Mouse (Mus musculus) forebrain, embryonic 11.5 days (tissue): ENCODE results near the gene Dexi. TPM values are rescaled to one million over a fixed set of nuclear protein-coding genes. Genes with fewer than 3 reads are reported as not detected.

Source experiments
- ATAC-seq: fragments of 200-750 bp; cut with Nextera tagmentation; replicated peaks from 2 replicates; pipeline ENCODE4 v1.8.0; 2017; ENCODE audit warnings: moderate TSS enrichment; ENCODE audit not compliant: low FRiP score
- DNase-seq: peaks from one replicate; pipeline ENCODE4 v3.0.0-alpha.2; 2017; ENCODE audit warnings: low spot score
- H3K27ac ChIP-seq: fragments of 300-500 bp; sonication (generic); 2 replicates; pipeline ENCODE4 v1.5.1; 2014; ENCODE audit warnings: low read depth, low read length
- H3K27me3 ChIP-seq: fragments of 300-500 bp; sonication (generic); 2 replicates; pipeline ENCODE4 v1.6.1; 2014; ENCODE audit warnings: mild to moderate bottlenecking, low read length, mixed read lengths; ENCODE audit not compliant: control insufficient read depth, insufficient read depth
- H3K36me3 ChIP-seq: fragments of 300-500 bp; sonication (generic); 2 replicates; pipeline ENCODE4 v1.6.1; 2014; ENCODE audit warnings: mild to moderate bottlenecking, low read length, moderate library complexity, mixed read lengths; ENCODE audit not compliant: control insufficient read depth, insufficient read depth
- H3K4me1 ChIP-seq: fragments of 300-500 bp; sonication (generic); replicated peaks from 2 replicates; pipeline ENCODE4 v1.6.1; 2014; ENCODE audit warnings: low read length, mixed read lengths; ENCODE audit not compliant: control insufficient read depth, insufficient read depth
- H3K4me2 ChIP-seq: fragments of 300-500 bp; sonication (generic); 2 replicates; pipeline ENCODE4 v1.6.1; 2014; ENCODE audit warnings: low read depth, mild to moderate bottlenecking, low read length, moderate library complexity, mixed read lengths; ENCODE audit not compliant: severe bottlenecking
- H3K4me3 ChIP-seq: fragments of 300-500 bp; sonication (generic); 2 replicates; pipeline ENCODE4 v1.5.1; 2014; ENCODE audit warnings: low read depth, low read length
- H3K9ac ChIP-seq: fragments of 300-500 bp; sonication (generic); 2 replicates; pipeline ENCODE4 v1.6.1; 2014; ENCODE audit warnings: low read length
- H3K9me3 ChIP-seq: fragments of 300-500 bp; sonication (generic); 2 replicates; pipeline ENCODE4 v1.6.1; 2016; ENCODE audit warnings: low read length, mixed read lengths; ENCODE audit not compliant: control insufficient read depth
- WGBS: fragments of 180-500 bp; shearing (Covaris S2); extraction: QIAGEN DNeasy Blood & Tissue Kit; methylation state at CpG from one replicate; pipeline ENCODE4 v1.1.7; 2014; 5-methylcytosine and 5-hydroxymethylcytosine counted together
- polyA plus RNA-seq: library from polyadenylated mRNA; unstranded; fragments of >200 nt; fragmentation: Nextera tagmentation; extraction: Ambion mirVana; gene quantifications from 2 replicates; pipeline ENCODE4 v1.2.1, GENCODE M21; 2014

Gene Dexi
- polyA plus RNA-seq, 1 experiment from 2014 or later = 23.5 TPM

DNA sequence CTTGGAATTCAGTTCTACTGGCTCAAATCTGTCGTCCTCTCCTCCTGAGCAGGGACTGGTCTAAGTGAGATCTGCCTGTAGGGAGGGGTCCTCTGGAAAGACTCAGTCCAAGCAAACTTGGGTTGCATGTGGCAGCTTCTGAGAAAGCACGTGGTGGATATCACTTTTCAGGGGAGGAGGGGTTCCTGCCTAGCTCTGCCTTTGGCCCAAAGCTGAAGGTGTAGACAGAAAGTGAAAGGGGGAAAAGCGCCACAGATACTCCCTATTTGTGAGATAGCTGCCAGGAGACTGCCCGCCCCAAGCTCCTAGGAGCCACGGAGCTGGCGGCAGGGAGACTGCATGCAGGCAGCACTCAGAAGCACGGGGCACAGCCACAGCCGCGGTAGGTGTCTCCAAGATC lies 53.4 kb downstream of the Dexi start:
- H3K27ac ChIP-seq = no peak overlapping the region
- DNase-seq (no peak), ATAC-seq (no peak)
- no peaks in the 10 kb centered on the region for H3K9me3 ChIP-seq
- no peaks in the 10 kb centered on the region; the same call in 1 of the 2 replicates for H3K27me3 ChIP-seq
- H3K4me2 ChIP-seq = peak overlapping the region; percentile 24; the same call in 1 of the 2 replicates
- H3K4me1 ChIP-seq = peaks cover 2% of the 10 kb centered on the region; the same call in 1 of the 2 replicates
- 0 out of 2 replicates have a peak overlapping the region, but pooled peaks have one; percentile 7 for H3K9ac ChIP-seq
- 10% methylated on average over 9 of the region's 9 CpGs for WGBS
- H3K4me3 ChIP-seq = 0 out of 2 replicates have a peak overlapping the region, but pooled peaks have one; percentile 7
- H3K36me3 ChIP-seq = no peaks in the 10 kb centered on the region

DNA sequence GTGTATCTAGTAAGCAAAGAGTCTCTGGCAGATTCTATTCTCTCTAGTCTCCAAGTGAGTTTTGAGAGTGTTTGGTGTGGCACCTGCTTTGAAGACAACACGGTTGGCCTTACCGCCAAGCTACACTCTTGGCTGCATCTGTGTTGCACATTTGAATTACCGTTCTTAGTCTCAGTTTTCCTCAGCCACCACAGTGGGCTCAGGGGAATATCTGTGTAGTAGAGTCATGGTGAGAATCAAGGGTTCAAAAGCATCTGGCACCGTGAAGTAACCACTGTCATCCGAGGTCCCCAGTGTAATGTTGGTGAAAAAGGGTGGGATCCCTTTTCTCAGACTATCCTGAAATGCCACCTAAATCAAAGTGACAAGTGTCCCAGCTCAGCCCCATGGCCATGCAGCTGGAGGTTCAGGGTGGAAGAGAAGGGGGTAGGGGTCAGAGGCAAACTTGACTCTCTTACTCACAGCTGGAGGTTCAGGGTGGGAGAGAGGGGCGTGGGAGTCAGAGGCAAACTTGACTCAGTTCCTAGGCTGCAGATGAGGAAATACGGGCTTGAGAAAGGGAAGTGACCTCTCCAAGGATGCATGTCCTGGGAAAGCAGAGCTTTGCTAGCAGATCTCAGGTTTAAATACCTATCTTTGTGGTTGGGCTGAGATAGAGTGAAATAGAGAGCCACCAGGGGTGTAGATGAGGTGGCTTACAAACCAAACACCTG lies 53.9 kb downstream of the Dexi start:
- Histone ChIP-seq H3K4me1 (peaks cover 2% of the 10 kb centered on the region; the same call in 1 of the 2 replicates), H3K36me3 (no peaks in the 10 kb centered on the region), H3K27ac (no peak overlapping the region), H3K4me3 (no peak overlapping the region), H3K27me3 (no peaks in the 10 kb centered on the region; the same call in 1 of the 2 replicates), H3K4me2 (no peak overlapping the region), H3K9me3 (no peaks in the 10 kb centered on the region), H3K9ac (no peak overlapping the region)
- DNase-seq (no peak), ATAC-seq (no peak)
- 88% methylated on average over 7 of the region's 7 CpGs for WGBS

DNA sequence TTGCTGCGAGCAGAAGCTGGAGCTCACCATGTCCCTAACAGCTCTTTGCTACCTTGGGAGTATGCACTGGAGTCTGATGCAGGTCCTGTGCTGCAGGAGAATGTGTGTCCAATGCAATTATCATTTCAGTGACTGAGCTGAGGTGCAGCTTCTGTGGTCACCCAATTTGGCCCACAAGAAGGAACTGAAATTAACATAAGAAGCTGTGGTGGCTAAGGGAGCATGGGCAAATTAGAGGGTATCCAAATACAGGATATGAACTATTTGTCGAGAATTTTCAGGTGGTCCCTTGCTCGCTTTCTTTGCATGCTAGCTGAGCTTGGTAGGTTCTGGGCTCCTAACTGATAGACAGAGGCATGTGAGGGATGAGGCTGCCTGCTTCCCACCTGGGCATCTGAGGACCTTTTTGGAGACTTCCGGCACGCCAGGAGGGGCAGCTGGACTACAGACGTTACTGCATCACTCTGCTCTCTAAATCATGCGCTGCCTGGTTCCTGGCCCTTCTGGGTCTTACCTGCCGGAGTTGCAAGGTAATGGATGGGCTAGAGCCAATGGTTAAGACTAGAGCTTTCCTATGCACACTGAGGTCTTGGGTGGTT lies 54.9 kb downstream of the Dexi start:
- Histone ChIP-seq H3K9me3 (no peaks in the 10 kb centered on the region), H3K27ac (no peak overlapping the region), H3K4me1 (peaks cover 2% of the 10 kb centered on the region; the same call in 1 of the 2 replicates), H3K4me3 (no peak overlapping the region), H3K36me3 (no peaks in the 10 kb centered on the region), H3K9ac (no peak overlapping the region), H3K4me2 (no peak overlapping the region), H3K27me3 (no peaks in the 10 kb centered on the region; the same call in 1 of the 2 replicates)
- ATAC-seq (no peak), DNase-seq (no peak)
- WGBS = 88% methylated on average over 8 of the region's 8 CpGs

DNA sequence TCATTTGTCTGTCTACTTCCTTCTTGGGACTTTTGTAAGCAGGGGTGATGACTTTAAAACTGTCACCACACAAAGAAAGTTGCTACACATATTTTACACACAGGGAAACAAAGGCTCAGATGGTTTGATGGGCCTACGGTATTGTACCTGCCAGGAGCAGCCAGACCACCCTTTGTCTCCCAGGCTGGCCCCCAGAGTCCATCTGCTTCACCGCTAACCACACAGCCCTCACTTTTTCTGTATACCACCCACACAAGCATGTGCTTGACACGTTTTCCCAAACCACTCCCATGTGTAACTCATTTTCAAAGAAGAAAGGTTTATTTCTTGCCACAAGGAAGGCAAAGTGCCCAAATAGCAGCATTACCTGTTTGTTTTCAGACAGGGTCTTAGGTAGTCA lies 55.9 kb downstream of the Dexi start:
- no peak overlapping the region for H3K9ac ChIP-seq
- no peaks in the 10 kb centered on the region; the same call in 1 of the 2 replicates for H3K27me3 ChIP-seq
- no peaks in the 10 kb centered on the region for H3K9me3 ChIP-seq
- H3K4me3 ChIP-seq = no peak overlapping the region
- H3K4me1 ChIP-seq = peaks cover 2% of the 10 kb centered on the region; the same call in 1 of the 2 replicates
- H3K36me3 ChIP-seq = no peaks in the 10 kb centered on the region
- H3K4me2 ChIP-seq = no peak overlapping the region
- H3K27ac ChIP-seq = no peak overlapping the region
- no peak for DNase-seq
- WGBS = 79% methylated on average over 3 of the region's 3 CpGs
- no peak for ATAC-seq

DNA sequence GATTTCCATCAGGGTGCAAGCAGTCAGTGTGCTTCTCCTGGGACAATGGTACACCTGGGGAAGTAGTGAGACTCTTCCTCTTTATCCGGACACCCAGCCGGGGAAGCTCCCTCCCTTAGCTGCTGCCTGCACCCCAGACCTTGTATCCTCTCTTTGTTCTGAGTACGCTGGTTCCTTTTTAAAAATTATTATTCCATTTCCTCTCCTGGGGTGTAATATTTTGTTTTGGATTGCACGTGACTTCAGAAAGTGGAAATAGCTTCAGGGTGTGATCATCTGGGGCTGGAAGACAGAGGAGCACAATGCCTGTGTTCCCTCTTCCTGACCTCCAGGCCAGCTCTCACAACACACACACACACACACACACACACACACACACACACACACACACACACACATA lies 60.5 kb downstream of the Dexi start:
- H3K4me2 ChIP-seq = no peak overlapping the region
- no peak for ATAC-seq
- 71% methylated on average over 4 of the region's 4 CpGs for WGBS

DNA sequence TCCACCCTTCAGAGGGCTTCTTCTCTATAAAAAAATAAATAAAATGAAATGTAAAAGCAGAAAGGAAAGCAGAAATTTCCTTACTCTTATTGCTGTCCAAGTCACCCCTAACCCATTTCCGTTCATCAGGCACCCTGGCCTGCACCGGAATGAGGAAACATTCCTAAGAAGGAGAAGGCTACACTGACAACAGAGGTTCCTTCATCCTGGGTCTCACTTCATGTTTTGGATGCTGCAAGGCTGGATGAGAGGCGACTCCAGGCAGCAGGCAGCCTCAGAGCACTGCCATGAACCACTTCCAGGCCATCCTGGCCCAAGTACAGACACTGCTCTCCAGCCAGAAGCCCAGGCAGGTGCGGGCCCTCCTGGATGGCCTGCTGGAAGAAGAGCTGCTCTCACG lies 63.0 kb downstream of the Dexi start, which contains the start of gene Ciita:
TSS of gene Ciita (plus strand) at position 203 of the 400 bp plus-strand sequence.
- no peak within 1 kb of the TSS for H3K9ac ChIP-seq
- no peaks in the 10 kb centered on the region for H3K36me3 ChIP-seq
- DNase-seq = peak; percentile 23
- 73% methylated on average over 5 of the region's 5 CpGs for WGBS
- no peak within 1 kb of the TSS for H3K4me2 ChIP-seq
- no peaks in the 10 kb centered on the region for H3K27me3 ChIP-seq
- H3K9me3 ChIP-seq = no peaks in the 10 kb centered on the region
- H3K4me1 ChIP-seq = no peaks in the 10 kb centered on the region
- ATAC-seq = no peak
- H3K4me3 ChIP-seq = no peak within 1 kb of the TSS
- H3K27ac ChIP-seq = no peak within 1 kb of the TSS

More for the DNA sequence above, 60.5 kb downstream of the Dexi start:
- no peaks in the 10 kb centered on the region for H3K4me1 ChIP-seq
- no peak overlapping the region for H3K27ac ChIP-seq
- H3K4me3 ChIP-seq = no peak overlapping the region
- DNase-seq = no peak
- H3K9ac ChIP-seq = no peak overlapping the region
- H3K36me3 ChIP-seq = no peaks in the 10 kb centered on the region
- H3K27me3 ChIP-seq = no peaks in the 10 kb centered on the region
- H3K9me3 ChIP-seq = no peaks in the 10 kb centered on the region

DNA sequence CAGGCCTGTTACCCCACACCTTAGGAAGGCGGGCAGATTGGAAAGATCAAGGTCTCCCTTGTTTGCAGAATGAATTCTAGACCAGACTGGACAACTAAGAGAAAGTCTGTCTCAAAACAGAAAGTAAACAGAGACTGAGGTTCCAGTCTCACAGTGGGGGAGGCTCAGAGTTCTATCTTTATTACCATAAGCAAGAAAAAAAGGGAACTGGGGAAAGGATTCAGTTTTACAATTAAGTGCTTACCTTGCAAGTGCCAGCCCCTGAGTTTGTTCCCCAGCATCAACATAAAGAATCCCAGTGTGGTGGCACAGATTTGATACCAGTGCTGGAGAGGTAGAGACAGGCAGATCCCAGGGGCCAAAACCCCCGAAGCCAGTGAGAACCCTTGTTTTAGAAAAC lies 66.9 kb downstream of the Dexi start:
- no peaks in the 10 kb centered on the region for H3K36me3 ChIP-seq
- DNase-seq (peak; percentile 20), ATAC-seq (no peak)
- no peak overlapping the region for H3K27ac ChIP-seq
- 76% methylated on average over 2 of the region's 2 CpGs for WGBS
- no peak overlapping the region for H3K4me3 ChIP-seq
- no peak overlapping the region for H3K9ac ChIP-seq
- H3K4me2 ChIP-seq = no peak overlapping the region
- H3K9me3 ChIP-seq = no peaks in the 10 kb centered on the region
- H3K4me1 ChIP-seq = no peaks in the 10 kb centered on the region
- H3K27me3 ChIP-seq = no peaks in the 10 kb centered on the region

DNA sequence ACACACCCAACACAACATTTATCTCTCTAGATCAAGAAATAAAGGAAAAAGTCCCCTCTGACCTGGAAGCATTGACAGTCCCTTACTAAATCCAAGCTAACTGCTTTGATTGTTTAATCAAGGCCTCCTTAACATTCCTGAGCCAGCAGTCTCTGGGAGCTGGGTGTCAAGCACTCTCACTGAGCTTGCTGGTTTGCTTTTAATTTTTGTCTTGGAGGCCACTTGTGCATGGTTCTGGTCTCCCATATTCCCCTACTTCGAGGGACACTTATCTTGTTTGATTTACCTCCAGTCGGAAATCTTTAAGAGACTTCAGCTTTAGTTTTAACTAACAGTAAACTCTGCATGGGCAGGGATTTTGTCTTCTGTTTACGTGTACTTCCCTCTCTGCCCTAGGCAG lies 67.9 kb downstream of the Dexi start:
- H3K4me1 ChIP-seq = no peaks in the 10 kb centered on the region
- H3K36me3 ChIP-seq = no peaks in the 10 kb centered on the region
- no peak overlapping the region for H3K9ac ChIP-seq
- no peak for ATAC-seq
- no peak overlapping the region for H3K27ac ChIP-seq
- WGBS = 77% methylated on average over 3 of the region's 3 CpGs
- no peaks in the 10 kb centered on the region for H3K27me3 ChIP-seq
- no peak overlapping the region for H3K4me3 ChIP-seq
- H3K4me2 ChIP-seq = no peak overlapping the region
- no peaks in the 10 kb centered on the region for H3K9me3 ChIP-seq
- DNase-seq = peak; percentile 13
